Mouse (Mus musculus) layer of hippocampus, adult 18-20 months (tissue): ENCODE measurements at regions not wholly inside any gene's neighbourhood (a gene's known extent, or its start where the extent isn't known, plus 50 kb on each side); places are given as distances from the start of the nearest gene placed in this dataset.

Experiments
- DNase-seq, 2 experiments: peaks; one replicate each; pipeline ENCODE4 v3.0.0; 2022; ENCODE audit warnings: low spot score in 2 of 2
- microRNA-seq, 2 experiments: library from miRNA; unstranded; fragments of <30 nt; microRNA quantifications; one replicate each; pipeline ENCODE4 v1.2.0; 2021

- no peak for DNase-seq
Observed at GRCm38 (mm10) chr1:168552394-168552793, 120.3 kb upstream of the Pbx1 start.

GRCm38 (mm10) chr1:168549807-168550435 lies 117.9 kb upstream of the Pbx1 start:
- peak in 1 of 2 experiments; percentile 48 for DNase-seq

GRCm38 (mm10) chr1:168546156-168546555 lies 114.1 kb upstream of the Pbx1 start:
- DNase-seq, result no peak

- no peak for DNase-seq
Observed at GRCm38 (mm10) chr1:168545072-168545780, 113.2 kb upstream of the Pbx1 start.

- no peak for DNase-seq
Observed at GRCm38 (mm10) chr1:168541231-168541630, 109.2 kb upstream of the Pbx1 start.

- DNase-seq, result no peak
Observed at GRCm38 (mm10) chr1:168518087-168518486, 86.0 kb upstream of the Pbx1 start.

GRCm38 (mm10) chr1:168506326-168506725 lies 74.3 kb upstream of the Pbx1 start:
- no peak for DNase-seq

- no peak for DNase-seq
Observed at GRCm38 (mm10) chr1:168504773-168505172, 72.7 kb upstream of the Pbx1 start.

- DNase-seq, result no peak
Observed at GRCm38 (mm10) chr1:168502266-168502665, 70.2 kb upstream of the Pbx1 start.

GRCm38 (mm10) chr1:168501375-168502169 lies 69.5 kb upstream of the Pbx1 start:
- DNase-seq, result no peak

- no peak for DNase-seq
Observed at GRCm38 (mm10) chr1:168497801-168498200, 65.7 kb upstream of the Pbx1 start.

- no peak for DNase-seq
Observed at GRCm38 (mm10) chr1:168495687-168496527, 63.8 kb upstream of the Pbx1 start.

GRCm38 (mm10) chr1:168487492-168487891 lies 55.4 kb upstream of the Pbx1 start:
- DNase-seq, result no peak

GRCm38 (mm10) chr1:168483651-168484050 lies 51.6 kb upstream of the Pbx1 start:
- no peak for DNase-seq

Small RNAs in the stretch of these regions (microRNA-seq; reads per million reads assigned to microRNA genes)
- gene Mir6348 (0 reads per million in 2 experiments), gene Mir6354 (0 reads per million in 2 experiments)
